In genomic region chr11:58927790-58928651, GRCm38 (mm10) we compare ENCODE assay signal across 8 mouse cellular contexts. TPM values are rescaled to one million over a fixed set of nuclear protein-coding genes. Genes with fewer than 3 reads are reported as not detected.
DNase-seq lines count a peak whose midpoint lies in the region; ATAC-seq and TF ChIP-seq lines count a peak whose summit lies in the region.

No protein-coding gene starts in this region.

- H3K9me3 ChIP-seq in heart, embryonic 11.5 days (replicated peaks; ENCODE audit: control insufficient read depth, low read length), result no peaks in the 10 kb centered on the region
- H3K9me3 ChIP-seq in kidney, embryonic 14.5 days (ENCODE audit: control insufficient read depth, low read length), result no peaks in the 10 kb centered on the region
- H3K9me3 ChIP-seq in lung, embryonic 15.5 days, result no peaks in the 10 kb centered on the region
- no peaks in the 10 kb centered on the region for H3K9me3 ChIP-seq in neural tube, embryonic 15.5 days (replicated peaks)

- peak overlapping the region; percentile 21 for H3K4me3 ChIP-seq in heart, embryonic 11.5 days (ENCODE audit: low read depth, low read length)
- peak overlapping the region; percentile 2; the same call in 1 of the 2 replicates for H3K4me3 ChIP-seq in kidney, embryonic 14.5 days (ENCODE audit: low read length)
- peak overlapping the region; percentile 26 for H3K4me3 ChIP-seq in lung, embryonic 15.5 days
- 0 out of 2 replicates have a peak overlapping the region, but pooled peaks have one; percentile 9 for H3K4me3 ChIP-seq in neural tube, embryonic 15.5 days (replicated peaks)

- in situ Hi-C loops in Patski (cut with MboI; ENCODE audit: low pct_unique_long_range_greater_than_20kb), result no loop called here

- peak overlapping the region; percentile 30; the same call in 1 of the 2 replicates for H3K27ac ChIP-seq in heart, embryonic 11.5 days (ENCODE audit: low read depth, low read length)
- H3K27ac ChIP-seq in kidney, embryonic 14.5 days (ENCODE audit: low read depth, low read length), result no peak overlapping the region
- H3K27ac ChIP-seq in lung, embryonic 15.5 days, result peak overlapping the region; percentile 67
- peak overlapping the region; percentile 58 for H3K27ac ChIP-seq in neural tube, embryonic 15.5 days (replicated peaks)

- H3K36me3 ChIP-seq in heart, embryonic 11.5 days (ENCODE audit: control insufficient read depth, insufficient read depth, low read length), result peaks cover 6% of the 10 kb centered on the region; the same call in 1 of the 2 replicates
- H3K36me3 ChIP-seq in kidney, embryonic 14.5 days (ENCODE audit: control insufficient read depth, insufficient read depth, low read length), result peaks cover 20% of the 10 kb centered on the region
- H3K36me3 ChIP-seq in lung, embryonic 15.5 days, result peaks cover 22% of the 10 kb centered on the region
- peaks cover 21% of the 10 kb centered on the region for H3K36me3 ChIP-seq in neural tube, embryonic 15.5 days

- H3K9ac ChIP-seq in heart, embryonic 11.5 days (ENCODE audit: low read depth, low read length), result peak overlapping the region; percentile 52
- H3K9ac ChIP-seq in kidney, embryonic 14.5 days (ENCODE audit: low read depth, low read length), result no peak overlapping the region
- H3K9ac ChIP-seq in lung, embryonic 15.5 days, result no peak overlapping the region
- 0 out of 2 replicates have a peak overlapping the region, but pooled peaks have one; percentile 20 for H3K9ac ChIP-seq in neural tube, embryonic 15.5 days (replicated peaks)

- WGBS in heart, embryonic 11.5 days (ENCODE audit: insufficient replicate concordance), result 24% methylated on average over 20 of the region's 20 CpGs
- 34% methylated on average over 20 of the region's 20 CpGs for WGBS in kidney, embryonic 14.5 days
- WGBS in lung, embryonic 15.5 days, result 14% methylated on average over 20 of the region's 20 CpGs
- WGBS in neural tube, embryonic 15.5 days, result 37% methylated on average over 20 of the region's 20 CpGs

- peak; percentile 87 for DNase-seq in CD4-positive, CD25-positive, alpha-beta regulatory T cell, adult 2 months (ENCODE audit: low read depth, low spot score)
- no peak for DNase-seq in Patski (ENCODE audit: low read depth, low spot score)
- peak; percentile 88 for DNase-seq in embryo, embryonic 10.5 days (ENCODE audit: low spot score)
- peak; percentile 55 for DNase-seq in yolk sac, embryonic 10.5 days (ENCODE audit: low spot score)

- peak overlapping the region; percentile 54 for H3K4me2 ChIP-seq in heart, embryonic 11.5 days
- H3K4me2 ChIP-seq in kidney, embryonic 14.5 days (replicated peaks; ENCODE audit: low read depth, low read length), result peak overlapping the region; percentile 12; the same call in 1 of the 2 replicates
- H3K4me2 ChIP-seq in lung, embryonic 15.5 days, result peak overlapping the region; percentile 48
- H3K4me2 ChIP-seq in neural tube, embryonic 15.5 days, result peak overlapping the region; percentile 39

- CTCF ChIA-PET in Patski (lab: Charles Lee), result interaction anchor here (0.6 to 7.5 kb wide), 10 partner anchors 9 to 49 kb away, joined by 3 to 64 read pairs (median 4); partner anchors contain the start of genes Btnl10, Hist3h2a, Hist3h2ba and Trim11

- TF ChIP-seq CTCF in Patski (IDR thresholded peaks at IDR 0.05), result peak; percentile 81

- peaks cover 3% of the 10 kb centered on the region for H3K27me3 ChIP-seq in Patski
- H3K27me3 ChIP-seq in heart, embryonic 11.5 days (ENCODE audit: control insufficient read depth, insufficient read depth, low read length), result no peaks in the 10 kb centered on the region
- H3K27me3 ChIP-seq in kidney, embryonic 14.5 days (ENCODE audit: control insufficient read depth, insufficient read depth, low read length), result no peaks in the 10 kb centered on the region
- H3K27me3 ChIP-seq in lung, embryonic 15.5 days, result 0 out of 2 replicates have a peak, but pooled peaks cover 3% of the 10 kb centered on the region
- H3K27me3 ChIP-seq in neural tube, embryonic 15.5 days (replicated peaks), result no peaks in the 10 kb centered on the region

- no peaks in the 10 kb centered on the region for H3K4me1 ChIP-seq in heart, embryonic 11.5 days (ENCODE audit: control insufficient read depth, insufficient read depth, low read length)
- no peaks in the 10 kb centered on the region for H3K4me1 ChIP-seq in kidney, embryonic 14.5 days (ENCODE audit: control insufficient read depth, insufficient read depth, low read length)
- 0 out of 2 replicates have a peak, but pooled peaks cover 15% of the 10 kb centered on the region for H3K4me1 ChIP-seq in lung, embryonic 15.5 days
- peaks cover 7% of the 10 kb centered on the region; the same call in 1 of the 2 replicates for H3K4me1 ChIP-seq in neural tube, embryonic 15.5 days

- no peak for ATAC-seq in Patski
- ATAC-seq in heart, embryonic 11.5 days (replicated peaks; ENCODE audit: insufficient number of reproducible peaks, low FRiP score, low TSS enrichment), result peak; percentile 43; the same call in 1 of the 2 replicates
- ATAC-seq in kidney, embryonic 14.5 days (ENCODE audit: low FRiP score, low TSS enrichment), result peak; percentile 48; the same call in 1 of the 2 replicates
- peak; percentile 64; the same call in 1 of the 2 replicates for ATAC-seq in lung, embryonic 15.5 days (ENCODE audit: borderline replicate concordance, extremely low read depth, low FRiP score, low TSS enrichment)
- peak; percentile 76; the same call in 1 of the 2 replicates for ATAC-seq in neural tube, embryonic 15.5 days (ENCODE audit: low FRiP score)

- POLR2A ChIA-PET in Patski (lab: Charles Lee), result interaction anchor here (0.7 to 0.9 kb wide), 4 partner anchors 19 to 61 kb away, joined by 3 read pairs; partner anchors contain the start of genes 2810021J22Rik, Hist3h2a, Hist3h2ba and Trim17

RNA-seq across cellular contexts. Expression of gene Btnl10, which starts 10.3 kb away (rescaled TPM):
- polyA plus RNA-seq in Patski (2021), result not detected
- polyA plus RNA-seq in heart, embryonic 11.5 days (2014; fragmentation: Nextera tagmentation; extraction: Ambion mirVana), result 0.27 TPM in 1 of 2 replicates, not detected in the other
- 0.09 TPM in 1 of 2 replicates, not detected in the other for polyA plus RNA-seq in kidney, embryonic 14.5 days (2014; fragmentation: Nextera tagmentation; extraction: Ambion mirVana)
- polyA plus RNA-seq in lung, embryonic 15.5 days (2015; fragmentation: Nextera tagmentation; extraction: Ambion mirVana), result 0.15 TPM in 1 of 2 replicates, not detected in the other
- 0.10 TPM in 1 of 2 replicates, not detected in the other for polyA plus RNA-seq in neural tube, embryonic 15.5 days (2015; fragmentation: Nextera tagmentation; extraction: Ambion mirVana)

RNA-seq across cellular contexts. Expression of gene Rnf187, which starts 10.7 kb away (rescaled TPM):
- 252 TPM for polyA plus RNA-seq in Patski (2021)
- polyA plus RNA-seq in heart, embryonic 11.5 days (2014; fragmentation: Nextera tagmentation; extraction: Ambion mirVana), result 172 and 192 TPM in 2 replicates
- 229 and 304 TPM in 2 replicates for polyA plus RNA-seq in kidney, embryonic 14.5 days (2014; fragmentation: Nextera tagmentation; extraction: Ambion mirVana)
- polyA plus RNA-seq in lung, embryonic 15.5 days (2015; fragmentation: Nextera tagmentation; extraction: Ambion mirVana), result 241 and 245 TPM in 2 replicates
- 559 and 636 TPM in 2 replicates for polyA plus RNA-seq in neural tube, embryonic 15.5 days (2015; fragmentation: Nextera tagmentation; extraction: Ambion mirVana)

RNA-seq across cellular contexts. Expression of gene Hist3h2ba, which starts 20.7 kb away (rescaled TPM):
- 7.1 TPM for polyA plus RNA-seq in Patski (2021)
- 6.4 and 8.4 TPM in 2 replicates for polyA plus RNA-seq in heart, embryonic 11.5 days (2014; fragmentation: Nextera tagmentation; extraction: Ambion mirVana)
- polyA plus RNA-seq in kidney, embryonic 14.5 days (2014; fragmentation: Nextera tagmentation; extraction: Ambion mirVana), result 29.9 and 146 TPM in 2 replicates
- 19.3 and 21.5 TPM in 2 replicates for polyA plus RNA-seq in lung, embryonic 15.5 days (2015; fragmentation: Nextera tagmentation; extraction: Ambion mirVana)
- 184 and 262 TPM in 2 replicates for polyA plus RNA-seq in neural tube, embryonic 15.5 days (2015; fragmentation: Nextera tagmentation; extraction: Ambion mirVana)

RNA-seq across cellular contexts. Expression of gene Zfp39, which starts 24.0 kb away (rescaled TPM):
- polyA plus RNA-seq in Patski (2021), result 3.1 TPM
- polyA plus RNA-seq in heart, embryonic 11.5 days (2014; fragmentation: Nextera tagmentation; extraction: Ambion mirVana), result 5.1 and 5.4 TPM in 2 replicates
- 5.0 and 9.6 TPM in 2 replicates for polyA plus RNA-seq in kidney, embryonic 14.5 days (2014; fragmentation: Nextera tagmentation; extraction: Ambion mirVana)
- 4.9 and 5.1 TPM in 2 replicates for polyA plus RNA-seq in lung, embryonic 15.5 days (2015; fragmentation: Nextera tagmentation; extraction: Ambion mirVana)
- 6.6 and 8.1 TPM in 2 replicates for polyA plus RNA-seq in neural tube, embryonic 15.5 days (2015; fragmentation: Nextera tagmentation; extraction: Ambion mirVana)

RNA-seq across cellular contexts. Expression of gene Hist3h2a, which starts 26.5 kb away (rescaled TPM):
- polyA plus RNA-seq in Patski (2021), result 20.9 TPM
- 22.5 and 23.3 TPM in 2 replicates for polyA plus RNA-seq in heart, embryonic 11.5 days (2014; fragmentation: Nextera tagmentation; extraction: Ambion mirVana)
- polyA plus RNA-seq in kidney, embryonic 14.5 days (2014; fragmentation: Nextera tagmentation; extraction: Ambion mirVana), result 31.8 and 32.7 TPM in 2 replicates
- polyA plus RNA-seq in lung, embryonic 15.5 days (2015; fragmentation: Nextera tagmentation; extraction: Ambion mirVana), result 22.2 and 23.7 TPM in 2 replicates
- 66.5 and 86.3 TPM in 2 replicates for polyA plus RNA-seq in neural tube, embryonic 15.5 days (2015; fragmentation: Nextera tagmentation; extraction: Ambion mirVana)

Comparison
In these comparisons a context has a peak if more than half of its experiments do, and no peak if none do; other contexts are left out.
1. H3K9ac ChIP-seq: peak in heart, embryonic 11.5 days (single experiment) and neural tube, embryonic 15.5 days (single experiment); none in kidney, embryonic 14.5 days (single experiment) and lung, embryonic 15.5 days (single experiment).
2. Peak in every context shown above with its lines, with median percentiles within 50 percentile points of each other: H3K4me2 ChIP-seq and H3K4me3 ChIP-seq.